Mouse (Mus musculus): ENCODE data around the gene S1pr3.

DNA sequence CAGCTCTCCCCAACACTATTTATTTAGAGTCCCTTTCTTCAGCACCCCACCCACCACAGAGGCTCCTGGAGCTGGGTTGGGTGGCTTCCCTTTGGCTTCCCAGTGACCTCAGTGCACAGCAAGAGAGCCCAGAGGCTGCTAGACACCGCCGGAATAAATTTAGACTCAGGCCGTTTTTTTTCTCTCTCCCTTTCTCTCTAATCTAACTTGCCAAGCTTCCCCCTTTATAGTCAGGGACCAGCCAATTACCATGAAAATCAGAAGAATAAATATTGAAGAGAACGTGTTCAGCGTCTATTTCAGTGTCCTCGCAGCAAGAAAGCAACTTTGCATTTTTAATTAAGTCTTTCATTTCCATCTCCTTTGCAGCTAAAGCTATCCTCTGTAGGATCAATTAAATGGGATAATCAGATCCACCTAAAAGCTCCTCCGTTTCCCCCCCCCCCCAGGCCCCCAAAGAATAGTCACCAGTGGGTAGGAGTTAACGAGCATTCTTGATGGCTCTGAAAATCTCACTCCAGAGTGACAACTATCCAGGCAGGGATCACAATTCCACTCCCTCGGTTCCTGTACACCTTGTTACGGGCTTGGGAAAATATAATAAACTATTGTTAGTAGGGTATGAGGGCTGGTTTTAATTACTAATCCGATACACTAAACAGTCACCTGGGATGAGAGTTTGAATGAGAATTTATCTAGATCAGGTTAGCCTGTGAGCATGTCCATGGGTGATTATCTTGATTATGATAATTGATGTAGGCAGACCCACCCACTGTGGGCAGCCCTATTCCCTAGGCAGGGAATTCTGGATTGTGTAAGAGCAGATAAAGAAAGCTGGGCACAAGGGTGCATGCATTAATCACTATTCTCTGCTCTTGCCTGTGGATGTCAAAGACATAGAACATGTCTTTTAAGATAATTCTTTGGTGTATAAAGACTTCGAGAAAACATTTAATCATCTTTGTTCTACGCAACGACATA lies 29.0 kb downstream of the S1pr3 start:
- TF ChIP-seq CTCF (IDR thresholded peaks at IDR 0.05; ENCODE audit: control insufficient read depth, insufficient read depth, low read length) (no peak), POLR2A (IDR thresholded peaks at IDR 0.05; ENCODE audit: borderline replicate concordance, control insufficient read depth, low read depth, low read length) (no peak)
